Mouse (Mus musculus): ENCODE measurements around the gene Pcp4.

GRCm38 (mm10) chr16:96460788-96461187 is 6.6 kb upstream of the Pcp4 start:
- TF ChIP-seq POLR2A (IDR thresholded peaks at IDR 0.05; ENCODE audit: borderline replicate concordance, control insufficient read depth, low read depth, low read length) (no peak), CTCF (IDR thresholded peaks at IDR 0.05; ENCODE audit: control insufficient read depth, insufficient read depth, low read length) (no peak)
